Mouse (Mus musculus): ENCODE data around the gene Cyp1b1. TPM values are rescaled to one million over a fixed set of nuclear protein-coding genes. Genes with fewer than 3 reads are reported as not detected.

Gene Cyp1b1
- polyA plus RNA-seq, 1 experiment from 2014 or later, result 6.9 TPM

GRCm38 (mm10) chr17:79712536-79712935 lies 2.3 kb downstream of the Cyp1b1 start:
- Histone ChIP-seq H3K36me3 (ENCODE audit: control insufficient read depth, insufficient read depth, low read length) (no peaks in the 10 kb centered on the region), H3K27me3 (ENCODE audit: control insufficient read depth, insufficient read depth, low read length) (0 out of 2 replicates have a peak, but pooled peaks cover 5% of the 10 kb centered on the region), H3K9ac (ENCODE audit: low read length) (no peak overlapping the region), H3K9me3 (ENCODE audit: control insufficient read depth, low read length) (no peaks in the 10 kb centered on the region), H3K4me1 (replicated peaks; ENCODE audit: control insufficient read depth, insufficient read depth) (peaks cover 8% of the 10 kb centered on the region; the same call in 1 of the 2 replicates), H3K4me3 (ENCODE audit: low read depth, low read length) (peak overlapping the region; percentile 15; the same call in 1 of the 2 replicates), H3K27ac (replicated peaks) (no peak overlapping the region), H3K4me2 (replicated peaks; ENCODE audit: low read depth) (peak overlapping the region; percentile 16; the same call in 1 of the 2 replicates)
- DNase-seq (ENCODE audit: low spot score) (no peak), ATAC-seq (ENCODE audit: low FRiP score, low TSS enrichment) (no peak)
- 19% methylated on average over 9 of the region's 9 CpGs for WGBS
- no peak for TF ChIP-seq EP300 (optimal IDR thresholded peaks at IDR 0.05)
- no peak for TF ChIP-seq CTCF (IDR thresholded peaks at IDR 0.05; ENCODE audit: low read depth)

- no peak for TF ChIP-seq CTCF (IDR thresholded peaks at IDR 0.05; ENCODE audit: low read depth)
- no peak for TF ChIP-seq EP300 (optimal IDR thresholded peaks at IDR 0.05)
- H3K4me2 ChIP-seq (replicated peaks; ENCODE audit: low read depth), result 0 out of 2 replicates have a peak overlapping the region, but pooled peaks have one; percentile 8
- ATAC-seq (ENCODE audit: low FRiP score, low TSS enrichment), result no peak
- no peak for DNase-seq (ENCODE audit: low spot score)
- no peaks in the 10 kb centered on the region for H3K9me3 ChIP-seq (ENCODE audit: control insufficient read depth, low read length)
- WGBS, result 34% methylated on average over 6 of the region's 6 CpGs
- H3K36me3 ChIP-seq (ENCODE audit: control insufficient read depth, insufficient read depth, low read length), result no peaks in the 10 kb centered on the region
- 0 out of 2 replicates have a peak, but pooled peaks cover 5% of the 10 kb centered on the region for H3K27me3 ChIP-seq (ENCODE audit: control insufficient read depth, insufficient read depth, low read length)
- no peak overlapping the region for H3K9ac ChIP-seq (ENCODE audit: low read length)
- no peak overlapping the region for H3K27ac ChIP-seq (replicated peaks)
- peak overlapping the region; percentile 15; the same call in 1 of the 2 replicates for H3K4me3 ChIP-seq (ENCODE audit: low read depth, low read length)
- H3K4me1 ChIP-seq (replicated peaks; ENCODE audit: control insufficient read depth, insufficient read depth), result peaks cover 8% of the 10 kb centered on the region; the same call in 1 of the 2 replicates
These were observed 2.9 kb downstream of the Cyp1b1 start for GRCm38 (mm10) chr17:79711944-79712343.

GRCm38 (mm10) chr17:79710246-79710842 lies 4.5 kb downstream of the Cyp1b1 start:
- Histone ChIP-seq H3K27me3 (ENCODE audit: control insufficient read depth, insufficient read depth, low read length) (0 out of 2 replicates have a peak, but pooled peaks cover 5% of the 10 kb centered on the region), H3K4me2 (replicated peaks; ENCODE audit: low read depth) (no peak overlapping the region), H3K36me3 (ENCODE audit: control insufficient read depth, insufficient read depth, low read length) (no peaks in the 10 kb centered on the region), H3K9me3 (ENCODE audit: control insufficient read depth, low read length) (no peaks in the 10 kb centered on the region), H3K9ac (ENCODE audit: low read length) (no peak overlapping the region), H3K27ac (replicated peaks) (no peak overlapping the region), H3K4me3 (ENCODE audit: low read depth, low read length) (no peak overlapping the region), H3K4me1 (replicated peaks; ENCODE audit: control insufficient read depth, insufficient read depth) (peaks cover 8% of the 10 kb centered on the region; the same call in 1 of the 2 replicates)
- WGBS, result 37% methylated on average over 15 of the region's 15 CpGs
- DNase-seq (ENCODE audit: low spot score) (no peak), ATAC-seq (ENCODE audit: low FRiP score, low TSS enrichment) (no peak)
- no peak for TF ChIP-seq EP300 (optimal IDR thresholded peaks at IDR 0.05)
- no peak for TF ChIP-seq CTCF (IDR thresholded peaks at IDR 0.05; ENCODE audit: low read depth)

GRCm38 (mm10) chr17:79709718-79710117 lies 5.1 kb downstream of the Cyp1b1 start:
- DNase-seq (ENCODE audit: low spot score) (no peak), ATAC-seq (ENCODE audit: low FRiP score, low TSS enrichment) (no peak)
- Histone ChIP-seq H3K36me3 (ENCODE audit: control insufficient read depth, insufficient read depth, low read length) (no peaks in the 10 kb centered on the region), H3K4me2 (replicated peaks; ENCODE audit: low read depth) (no peak overlapping the region), H3K9ac (ENCODE audit: low read length) (no peak overlapping the region), H3K27ac (replicated peaks) (no peak overlapping the region), H3K9me3 (ENCODE audit: control insufficient read depth, low read length) (no peaks in the 10 kb centered on the region), H3K27me3 (ENCODE audit: control insufficient read depth, insufficient read depth, low read length) (0 out of 2 replicates have a peak, but pooled peaks cover 3% of the 10 kb centered on the region), H3K4me1 (replicated peaks; ENCODE audit: control insufficient read depth, insufficient read depth) (peaks cover 8% of the 10 kb centered on the region; the same call in 1 of the 2 replicates), H3K4me3 (ENCODE audit: low read depth, low read length) (no peak overlapping the region)
- 75% methylated on average over 1 of the region's 1 CpGs for WGBS
- TF ChIP-seq CTCF (IDR thresholded peaks at IDR 0.05; ENCODE audit: low read depth) (no peak), EP300 (optimal IDR thresholded peaks at IDR 0.05) (no peak)

- no peaks in the 10 kb centered on the region for H3K9me3 ChIP-seq (ENCODE audit: control insufficient read depth, low read length)
- no peak for ATAC-seq (ENCODE audit: low FRiP score, low TSS enrichment)
- no peak overlapping the region for H3K9ac ChIP-seq (ENCODE audit: low read length)
- H3K27me3 ChIP-seq (ENCODE audit: control insufficient read depth, insufficient read depth, low read length), result no peaks in the 10 kb centered on the region
- DNase-seq (ENCODE audit: low spot score), result no peak
- H3K4me1 ChIP-seq (replicated peaks; ENCODE audit: control insufficient read depth, insufficient read depth), result no peaks in the 10 kb centered on the region
- no peak for TF ChIP-seq CTCF (IDR thresholded peaks at IDR 0.05; ENCODE audit: low read depth)
- no peak for TF ChIP-seq EP300 (optimal IDR thresholded peaks at IDR 0.05)
- H3K4me2 ChIP-seq (replicated peaks; ENCODE audit: low read depth), result no peak overlapping the region
- H3K27ac ChIP-seq (replicated peaks), result no peak overlapping the region
- H3K36me3 ChIP-seq (ENCODE audit: control insufficient read depth, insufficient read depth, low read length), result no peaks in the 10 kb centered on the region
- WGBS, result 21% methylated on average over 7 of the region's 7 CpGs
- H3K4me3 ChIP-seq (ENCODE audit: low read depth, low read length), result no peak overlapping the region
These were observed 6.7 kb downstream of the Cyp1b1 start for GRCm38 (mm10) chr17:79708168-79708567.
